Mouse (Mus musculus) liver, postnatal 0 days (tissue): ENCODE data around the gene Rnf216.
"Not testable (repeated sequence)": the region's sequence is repeated elsewhere in the genome, so short reads cannot be mapped to it uniquely, and the experiment has no call there.

Experiments
- CTCF ChIP-seq: sonication (generic); IDR thresholded peaks from 2 replicates; pipeline ENCODE4 v1.5.1; 2016; ENCODE audit warnings: antibody characterized with exemption, low read depth
- EP300 ChIP-seq: IDR thresholded peaks from 2 replicates; pipeline ENCODE4 v1.6.1; 2016; ENCODE audit warnings: antibody characterized with exemption, low read depth, mild to moderate bottlenecking

DNA sequence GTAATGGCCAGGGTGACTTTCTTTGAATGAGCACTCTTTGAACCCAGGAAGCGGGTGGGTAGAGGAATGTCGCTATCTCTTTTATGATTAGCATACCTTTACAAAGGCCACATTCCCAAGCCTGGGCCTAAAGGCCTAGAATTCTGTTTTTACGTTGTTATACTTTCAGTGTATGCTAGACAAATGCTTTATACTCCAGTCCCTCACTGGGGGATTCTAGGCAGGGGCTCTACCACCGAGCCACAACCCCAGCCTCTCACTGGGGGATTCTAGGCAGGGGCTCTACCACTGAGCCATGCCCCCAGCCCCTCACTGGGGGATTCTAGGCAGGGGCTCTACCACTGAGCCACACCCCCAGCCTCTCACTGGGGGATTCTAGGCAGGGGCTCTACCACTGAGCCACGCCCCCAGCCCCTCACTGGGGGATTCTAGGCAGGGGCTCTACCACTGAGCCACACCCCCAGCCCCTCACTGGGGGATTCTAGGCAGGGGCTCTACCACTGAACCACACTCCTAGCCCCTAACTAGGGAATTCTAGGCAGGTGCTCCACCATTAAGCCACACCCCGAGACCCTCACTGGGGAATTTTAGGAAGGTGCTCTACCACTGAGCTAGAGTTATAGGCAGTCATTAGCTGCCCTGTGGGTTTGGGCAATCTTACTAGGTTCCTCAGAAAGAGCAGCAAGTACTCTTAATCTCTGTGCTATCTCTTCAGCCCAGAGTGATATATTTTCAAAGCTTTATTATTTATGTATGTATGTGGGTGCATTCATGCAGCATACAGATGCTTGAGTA lies 21.6 kb upstream of the Rnf216 start:
- not testable (repeated sequence) for TF ChIP-seq CTCF, EP300
